Mouse (Mus musculus) spleen, adult 2 months (tissue): ENCODE results near the gene Sf3a1. TPM values are rescaled to one million over a fixed set of nuclear protein-coding genes. Genes with fewer than 3 reads are reported as not detected.

Experiments
- DNase-seq, 2 experiments: peaks; one replicate each; pipeline versions ENCODE4 v3.0.0 to v3.0.0-alpha.2; 2012 to 2021; ENCODE audit warnings: low spot score in 2 of 2, low read depth in 1 of 2
- H3K27ac ChIP-seq: fragments of 200-500 bp; 2 replicates; pipeline ENCODE4 v1.5.1; 2012; ENCODE audit warnings: low read length, inconsistent platforms; ENCODE audit not compliant: insufficient read depth
- H3K27me3 ChIP-seq: fragments of 200-500 bp; 2 replicates; pipeline ENCODE4 v1.6.1; 2012; ENCODE audit warnings: mild to moderate bottlenecking, moderate library complexity, low read length, inconsistent platforms; ENCODE audit not compliant: control insufficient read depth, insufficient read depth
- H3K36me3 ChIP-seq: fragments of 200-500 bp; 2 replicates; pipeline ENCODE4 v1.6.1; 2012; ENCODE audit warnings: mild to moderate bottlenecking, low read length, inconsistent platforms; ENCODE audit not compliant: control insufficient read depth, insufficient read depth
- H3K4me1 ChIP-seq: fragments of 200-500 bp; 2 replicates; pipeline ENCODE4 v1.6.1; 2011; ENCODE audit warnings: inconsistent platforms; ENCODE audit not compliant: control insufficient read depth, insufficient read depth, insufficient read length
- H3K4me3 ChIP-seq: fragments of 200-500 bp; 2 replicates; pipeline ENCODE4 v1.5.1; 2011; ENCODE audit warnings: mild to moderate bottlenecking, inconsistent platforms; ENCODE audit not compliant: insufficient read depth, insufficient read length; ENCODE audit errors: extremely low read depth
- CTCF ChIP-seq: fragments of 200-500 bp; IDR thresholded peaks from 2 replicates; pipeline ENCODE4 v1.5.1; 2011; ENCODE audit warnings: mild to moderate bottlenecking, inconsistent platforms; ENCODE audit not compliant: insufficient read depth, insufficient read length, insufficient replicate concordance; ENCODE audit errors: extremely low read depth
- POLR2A ChIP-seq: fragments of 200-500 bp; IDR thresholded peaks from 2 replicates; pipeline ENCODE4 v1.6.1; 2011; ENCODE audit warnings: low read depth, low read length, inconsistent platforms
- WGBS: fragments of 180-500 bp; shearing (Covaris S2); methylation state at CpG from one replicate; pipeline ENCODE4 v1.1.7; 2018; 5-methylcytosine and 5-hydroxymethylcytosine counted together
- polyA plus RNA-seq: library from polyadenylated mRNA; depleted of rRNA; stranded (reverse); fragments of >200 nt; gene quantifications from 2 replicates; pipeline ENCODE4 v1.2.3, GENCODE M21; 2012

Gene Sf3a1
- polyA plus RNA-seq, 1 experiment, result 27.9 TPM

- no peak overlapping the region for H3K27ac ChIP-seq
- DNase-seq, result no peak
- H3K4me3 ChIP-seq, result peak overlapping the region; percentile 87
- WGBS, result 5% methylated on average over 15 of the region's 15 CpGs
- H3K4me1 ChIP-seq, result no peaks in the 10 kb centered on the region; the same call in 1 of the 2 replicates
- no peaks in the 10 kb centered on the region for H3K27me3 ChIP-seq
- TF ChIP-seq POLR2A (no peak), CTCF (no peak)
- peaks cover 24% of the 10 kb centered on the region for H3K36me3 ChIP-seq
Observed at GRCm38 (mm10) chr11:4160758-4161480, 769 bp downstream of the Sf3a1 start.

- WGBS, result 97% methylated on average over 2 of the region's 2 CpGs
- Histone ChIP-seq H3K27ac (no peak overlapping the region), H3K4me1 (no peaks in the 10 kb centered on the region; the same call in 1 of the 2 replicates), H3K36me3 (peaks cover 50% of the 10 kb centered on the region), H3K4me3 (no peak overlapping the region), H3K27me3 (no peaks in the 10 kb centered on the region)
- no peak for TF ChIP-seq CTCF
- TF ChIP-seq POLR2A, result no peak
- DNase-seq, result no peak
Observed at GRCm38 (mm10) chr11:4164701-4165100, 4.6 kb downstream of the Sf3a1 start.

GRCm38 (mm10) chr11:4166467-4167090, 6.4 kb downstream of the Sf3a1 start:
- H3K27ac ChIP-seq, result no peak overlapping the region
- no peaks in the 10 kb centered on the region for H3K4me1 ChIP-seq
- H3K36me3 ChIP-seq, result peaks cover 65% of the 10 kb centered on the region
- H3K27me3 ChIP-seq, result no peaks in the 10 kb centered on the region
- no peak for TF ChIP-seq CTCF
- TF ChIP-seq POLR2A, result no peak
- no peak overlapping the region for H3K4me3 ChIP-seq
- 89% methylated on average over 7 of the region's 7 CpGs for whole genome bisulfite sequencing
- no peak for DNase-seq

- H3K4me1 ChIP-seq, result no peaks in the 10 kb centered on the region
- no peaks in the 10 kb centered on the region for H3K27me3 ChIP-seq
- DNase-seq, result no peak
- H3K36me3 ChIP-seq, result peaks cover 82% of the 10 kb centered on the region
- 73% methylated on average over 5 of the region's 5 CpGs for WGBS
- no peak overlapping the region for H3K4me3 ChIP-seq
- H3K27ac ChIP-seq, result no peak overlapping the region
- no peak for TF ChIP-seq CTCF
- no peak for TF ChIP-seq POLR2A
Observed at GRCm38 (mm10) chr11:4174586-4174985, 14.4 kb downstream of the Sf3a1 start.

GRCm38 (mm10) chr11:4177716-4178115, 17.6 kb downstream of the Sf3a1 start:
- 86% methylated on average over 4 of the region's 4 CpGs for WGBS
- no peak for DNase-seq
- H3K27me3 ChIP-seq, result no peaks in the 10 kb centered on the region
- no peaks in the 10 kb centered on the region for H3K4me1 ChIP-seq
- H3K4me3 ChIP-seq, result no peak overlapping the region
- TF ChIP-seq CTCF, result no peak
- TF ChIP-seq POLR2A, result no peak
- H3K36me3 ChIP-seq, result peaks cover 74% of the 10 kb centered on the region
- H3K27ac ChIP-seq, result no peak overlapping the region

- peaks cover 37% of the 10 kb centered on the region for H3K36me3 ChIP-seq
- H3K27ac ChIP-seq, result no peak overlapping the region
- TF ChIP-seq CTCF (no peak), POLR2A (no peak)
- WGBS, result 83% methylated on average over 1 of the region's 1 CpGs
- DNase-seq, result no peak
- no peaks in the 10 kb centered on the region; the same call in 1 of the 2 replicates for H3K4me1 ChIP-seq
- H3K4me3 ChIP-seq, result no peak overlapping the region
- H3K27me3 ChIP-seq, result no peaks in the 10 kb centered on the region
Observed at GRCm38 (mm10) chr11:4182061-4182460, 21.9 kb downstream of the Sf3a1 start.

GRCm38 (mm10) chr11:4183511-4183910, 23.4 kb downstream of the Sf3a1 start:
- Histone ChIP-seq H3K4me3 (no peak overlapping the region), H3K27ac (no peak overlapping the region), H3K27me3 (no peaks in the 10 kb centered on the region), H3K36me3 (peaks cover 23% of the 10 kb centered on the region), H3K4me1 (peaks cover 8% of the 10 kb centered on the region; the same call in 1 of the 2 replicates)
- TF ChIP-seq POLR2A (no peak), CTCF (no peak)
- no peak for DNase-seq
